Comparison of ENCODE assay signal across 26 mouse cellular contexts in genomic region chrX:160134136-160134843, GRCm38 (mm10). TPM values are rescaled to one million over a fixed set of nuclear protein-coding genes. Genes with fewer than 3 reads are reported as not detected.
DNase-seq lines count a peak whose midpoint lies in the region; ATAC-seq lines count a peak whose summit lies in the region.
"Had no signal": no experiment of that assay in that cellular context is flagged by ENCODE, and none has a peak within 500 bp of the region (broad histone marks: within the 10 kb centered on the region; RNA-seq: fewer than 3 reads in every experiment).

No protein-coding gene starts in this region.

- no peak overlapping the region for H3K9ac ChIP-seq in heart, embryonic 15.5 days
- H3K9ac ChIP-seq in heart, embryonic 11.5 days (ENCODE audit: low read depth, low read length), result no peak overlapping the region
- H3K9ac ChIP-seq in midbrain, embryonic 13.5 days (replicated peaks), result no peak overlapping the region
- H3K9ac ChIP-seq in forebrain, embryonic 13.5 days, result no peak overlapping the region
- H3K9ac ChIP-seq: embryonic facial prominence, embryonic 15.5 days; forebrain, embryonic 15.5 days; heart, embryonic 12.5 days; hindbrain, embryonic 12.5 days had no signal

- H3K4me3 ChIP-seq in heart, embryonic 15.5 days, result no peak overlapping the region
- H3K4me3 ChIP-seq in heart, embryonic 11.5 days (ENCODE audit: low read depth, low read length), result no peak overlapping the region
- H3K4me3 ChIP-seq in midbrain, embryonic 10.5 days, result peak overlapping the region; percentile 74; the same call in 1 of the 2 replicates
- no peak overlapping the region for H3K4me3 ChIP-seq in midbrain, embryonic 13.5 days (replicated peaks)
- 0 out of 2 replicates have a peak overlapping the region, but pooled peaks have one; percentile 3 for H3K4me3 ChIP-seq in brown adipose tissue, adult 24 weeks (ENCODE audit: insufficient read depth, low read depth, low read length)
- no peak overlapping the region for H3K4me3 ChIP-seq in forebrain, embryonic 13.5 days
- H3K4me3 ChIP-seq: embryonic facial prominence, embryonic 15.5 days; erythroblast, embryonic 14.5 days; forebrain, embryonic 15.5 days; heart, embryonic 12.5 days; hindbrain, embryonic 12.5 days had no signal

- H3K27ac ChIP-seq in heart, embryonic 15.5 days, result no peak overlapping the region
- no peak overlapping the region for H3K27ac ChIP-seq in heart, embryonic 11.5 days (ENCODE audit: low read depth, low read length)
- H3K27ac ChIP-seq in midbrain, embryonic 10.5 days (replicated peaks), result no peak overlapping the region
- H3K27ac ChIP-seq in midbrain, embryonic 13.5 days, result no peak overlapping the region
- no peak overlapping the region; the same call in 1 of the 2 replicates for H3K27ac ChIP-seq in brown adipose tissue, adult 24 weeks (replicated peaks; ENCODE audit: low read depth, low read length)
- no peak overlapping the region for H3K27ac ChIP-seq in forebrain, embryonic 13.5 days
- H3K27ac ChIP-seq: embryonic facial prominence, embryonic 15.5 days; forebrain, embryonic 10.5 days; forebrain, embryonic 15.5 days; hindbrain, embryonic 12.5 days had no signal

- WGBS in heart, embryonic 15.5 days, result 62% methylated on average over 11 of the region's 11 CpGs
- WGBS in heart, embryonic 11.5 days (ENCODE audit: insufficient replicate concordance), result 65% methylated on average over 11 of the region's 11 CpGs
- 81% methylated on average over 11 of the region's 11 CpGs for WGBS in midbrain, embryonic 10.5 days
- 83% methylated on average over 11 of the region's 11 CpGs for whole genome bisulfite sequencing in midbrain, embryonic 13.5 days
- WGBS in forebrain, embryonic 13.5 days, result 87% methylated on average over 11 of the region's 11 CpGs

- peak overlapping the region; percentile 29 for H3K4me2 ChIP-seq in heart, embryonic 15.5 days
- H3K4me2 ChIP-seq in heart, embryonic 11.5 days, result no peak overlapping the region
- H3K4me2 ChIP-seq in midbrain, embryonic 13.5 days (replicated peaks), result no peak overlapping the region
- H3K4me2 ChIP-seq in forebrain, embryonic 13.5 days, result no peak overlapping the region
- H3K4me2 ChIP-seq: embryonic facial prominence, embryonic 15.5 days; forebrain, embryonic 15.5 days; hindbrain, embryonic 12.5 days had no signal

- DNase-seq in midbrain, embryonic 10.5 days (ENCODE audit: low spot score), result no peak
- DNase-seq in ES-CJ7 (ENCODE audit: low read depth, low spot score), result peak; percentile 27
- DNase-seq: adrenal gland, postnatal 25 days; cerebellum, adult 2 months; cerebellum, postnatal 10 days; embryo, embryonic 11 days; gastrocnemius, postnatal 14 days; heart, postnatal 36 days; kidney, adult 8-10 months had no signal

- ATAC-seq in heart, embryonic 15.5 days (replicated peaks; ENCODE audit: insufficient number of reproducible peaks, insufficient read depth, low FRiP score, low read depth), result no peak
- ATAC-seq in heart, embryonic 11.5 days (replicated peaks; ENCODE audit: insufficient number of reproducible peaks, low FRiP score, low TSS enrichment), result no peak
- ATAC-seq in midbrain, embryonic 13.5 days, result no peak
- no peak for ATAC-seq in forebrain, embryonic 13.5 days
- no peak for ATAC-seq in granulocyte monocyte progenitor cell, adult 5-6 weeks (replicated peaks; ENCODE audit: poor library complexity, severe bottlenecking)
- ATAC-seq: activated CD4-positive, CD25-positive, alpha-beta regulatory T cell, adult 4 months; forebrain, embryonic 15.5 days; hindbrain, embryonic 16.5 days; inflammation-experienced regulatory T-cells, adult 6 months; intestine, postnatal 0 days had no signal

- H3K4me1 ChIP-seq in heart, embryonic 15.5 days (replicated peaks), result peaks cover 7% of the 10 kb centered on the region
- no peaks in the 10 kb centered on the region; the same call in 1 of the 2 replicates for H3K4me1 ChIP-seq in heart, embryonic 11.5 days (ENCODE audit: control insufficient read depth, insufficient read depth, low read length)
- H3K4me1 ChIP-seq in midbrain, embryonic 10.5 days, result peaks cover 23% of the 10 kb centered on the region
- peaks cover 23% of the 10 kb centered on the region for H3K4me1 ChIP-seq in midbrain, embryonic 13.5 days (replicated peaks)
- H3K4me1 ChIP-seq in brown adipose tissue, adult 24 weeks (ENCODE audit: control insufficient read depth, insufficient read depth, insufficient read length, low read length), result peaks cover 5% of the 10 kb centered on the region; the same call in 1 of the 2 replicates
- peaks cover 14% of the 10 kb centered on the region for H3K4me1 ChIP-seq in forebrain, embryonic 13.5 days

- H3K36me3 ChIP-seq in heart, embryonic 15.5 days, result peaks cover 19% of the 10 kb centered on the region; the same call in 1 of the 2 replicates
- H3K36me3 ChIP-seq in heart, embryonic 11.5 days (ENCODE audit: control insufficient read depth, insufficient read depth, low read length), result peaks cover 3% of the 10 kb centered on the region; the same call in 1 of the 2 replicates
- H3K36me3 ChIP-seq in midbrain, embryonic 10.5 days, result peaks cover 34% of the 10 kb centered on the region
- 0 out of 2 replicates have a peak, but pooled peaks cover 3% of the 10 kb centered on the region for H3K36me3 ChIP-seq in midbrain, embryonic 13.5 days
- peaks cover 14% of the 10 kb centered on the region; the same call in 1 of the 2 replicates for H3K36me3 ChIP-seq in forebrain, embryonic 13.5 days (ENCODE audit: poor library complexity, severe bottlenecking)
- H3K36me3 ChIP-seq: hindbrain, embryonic 12.5 days had no signal

- no peaks in the 10 kb centered on the region for H3K9me3 ChIP-seq in heart, embryonic 15.5 days (replicated peaks)
- H3K9me3 ChIP-seq in heart, embryonic 11.5 days (replicated peaks; ENCODE audit: control insufficient read depth, low read length), result no peaks in the 10 kb centered on the region
- H3K9me3 ChIP-seq in midbrain, embryonic 10.5 days (replicated peaks), result no peaks in the 10 kb centered on the region
- H3K9me3 ChIP-seq in midbrain, embryonic 13.5 days, result no peaks in the 10 kb centered on the region
- H3K9me3 ChIP-seq in forebrain, embryonic 13.5 days (replicated peaks), result no peaks in the 10 kb centered on the region
- H3K9me3 ChIP-seq: embryonic facial prominence, embryonic 15.5 days; forebrain, embryonic 10.5 days; forebrain, embryonic 15.5 days; G1E; heart, embryonic 12.5 days; hindbrain, embryonic 12.5 days had no signal

- no peaks in the 10 kb centered on the region for H3K27me3 ChIP-seq in heart, embryonic 15.5 days
- H3K27me3 ChIP-seq in heart, embryonic 11.5 days (ENCODE audit: control insufficient read depth, insufficient read depth, low read length), result no peaks in the 10 kb centered on the region
- H3K27me3 ChIP-seq in midbrain, embryonic 10.5 days (ENCODE audit: low read depth, poor library complexity, severe bottlenecking), result peaks cover 73% of the 10 kb centered on the region
- no peaks in the 10 kb centered on the region for H3K27me3 ChIP-seq in midbrain, embryonic 13.5 days
- H3K27me3 ChIP-seq in forebrain, embryonic 13.5 days, result no peaks in the 10 kb centered on the region; the same call in 1 of the 2 replicates
- H3K27me3 ChIP-seq: embryonic facial prominence, embryonic 15.5 days; forebrain, embryonic 15.5 days; heart, embryonic 12.5 days; hindbrain, embryonic 12.5 days had no signal

RNA-seq across cellular contexts. Expression of gene Pdha1, which starts 3.9 kb away (rescaled TPM):
- 277 and 305 TPM in 2 replicates for polyA plus RNA-seq in heart, embryonic 15.5 days (2015; fragmentation: Nextera tagmentation; extraction: Ambion mirVana)
- polyA plus RNA-seq in heart, embryonic 11.5 days (2014; fragmentation: Nextera tagmentation; extraction: Ambion mirVana), result 216 and 254 TPM in 2 replicates
- 136 and 139 TPM in 2 replicates for polyA plus RNA-seq in midbrain, embryonic 10.5 days (2016; fragmentation: Nextera tagmentation; extraction: Ambion mirVana)
- 103 and 110 TPM in 2 replicates for polyA plus RNA-seq in midbrain, embryonic 13.5 days (2015; fragmentation: Nextera tagmentation; extraction: Ambion mirVana)
- polyA plus RNA-seq in brown adipose tissue, adult 24 weeks (2012; ENCODE audit: insufficient read depth, insufficient read length, missing spikeins), result 1,665 and 1,703 TPM in 2 replicates
- polyA plus RNA-seq in forebrain, embryonic 13.5 days (2015; fragmentation: Nextera tagmentation; extraction: Ambion mirVana), result 87.4 and 96.7 TPM in 2 replicates
- total RNA-seq in granulocyte monocyte progenitor cell, adult 5-6 weeks (2014; fragmentation: Nextera tagmentation), result 97.9 and 111 TPM in 2 replicates
- total RNA-seq in granulocyte monocyte progenitor cell, adult 5-6 weeks (2017), result 187 and 192 TPM in 2 replicates

Comparison
In these comparisons a context has a peak if more than half of its experiments do, and no peak if none do; other contexts are left out.
1. H3K4me3 ChIP-seq: peak in midbrain, embryonic 10.5 days (single experiment) and brown adipose tissue, adult 24 weeks (single experiment); none in heart, embryonic 15.5 days (single experiment), heart, embryonic 11.5 days (single experiment), midbrain, embryonic 13.5 days (single experiment) and forebrain, embryonic 13.5 days (single experiment).